Mouse (Mus musculus) neural tube, embryonic 11.5 days (tissue): ENCODE measurements at regions not wholly inside any gene's neighbourhood (a gene's known extent, or its start where the extent isn't known, plus 50 kb on each side); places are given as distances from the start of the nearest gene placed in this dataset.

Experiments used
- ATAC-seq: fragments of 200-750 bp; cut with Nextera tagmentation; 2 replicates; pipeline ENCODE4 v1.8.0; 2017; ENCODE audit warnings: moderate number of reproducible peaks, mild to moderate bottlenecking, moderate TSS enrichment, moderate library complexity; ENCODE audit not compliant: insufficient read depth, low FRiP score, low TSS enrichment
- DNase-seq: peaks from one replicate; pipeline ENCODE4 v3.0.0-alpha.2; 2015; ENCODE audit warnings: low spot score
- H3K27ac ChIP-seq: fragments of 300-500 bp; sonication (generic); 2 replicates; pipeline ENCODE4 v1.5.1; 2014; ENCODE audit warnings: low read depth, mild to moderate bottlenecking, low read length
- H3K27me3 ChIP-seq: fragments of 300-500 bp; sonication (generic); 2 replicates; pipeline ENCODE4 v1.6.1; 2014; ENCODE audit warnings: mild to moderate bottlenecking, low read length, mixed read lengths; ENCODE audit not compliant: control insufficient read depth, insufficient read depth
- H3K36me3 ChIP-seq: fragments of 300-500 bp; sonication (generic); 2 replicates; pipeline ENCODE4 v1.6.1; 2014; ENCODE audit warnings: mild to moderate bottlenecking, low read length, moderate library complexity, mixed read lengths; ENCODE audit not compliant: control insufficient read depth, insufficient read depth
- H3K4me1 ChIP-seq: fragments of 300-500 bp; sonication (generic); 2 replicates; pipeline ENCODE4 v1.6.1; 2014; ENCODE audit warnings: low read length, mixed read lengths; ENCODE audit not compliant: control insufficient read depth, insufficient read depth
- H3K4me2 ChIP-seq: fragments of 300-500 bp; sonication (generic); 2 replicates; pipeline ENCODE4 v1.6.1; 2014; ENCODE audit warnings: low read depth, mild to moderate bottlenecking, moderate library complexity
- H3K4me3 ChIP-seq: fragments of 300-500 bp; sonication (generic); 2 replicates; pipeline ENCODE4 v1.5.1; 2014; ENCODE audit warnings: low read depth, low read length
- H3K9ac ChIP-seq: fragments of 300-500 bp; sonication (generic); 2 replicates; pipeline ENCODE4 v1.6.1; 2014; ENCODE audit warnings: mild to moderate bottlenecking, low read length
- H3K9me3 ChIP-seq: fragments of 300-500 bp; sonication (generic); 2 replicates; pipeline ENCODE4 v1.6.1; 2016; ENCODE audit warnings: low read length; ENCODE audit not compliant: control insufficient read depth
- WGBS: fragments of 180-500 bp; shearing (Covaris S2); extraction: QIAGEN DNeasy Blood & Tissue Kit; methylation state at CpG from one replicate; pipeline ENCODE4 v1.1.7; 2014; 5-methylcytosine and 5-hydroxymethylcytosine counted together

GRCm38 (mm10) chr12:71481899-71482593, 172.4 kb downstream of the Dact1 start:
- WGBS: 55% methylated on average over 9 of the region's 9 CpGs
- Histone ChIP-seq H3K27me3 (no peaks in the 10 kb centered on the region), H3K4me2 (no peak overlapping the region), H3K9me3 (no peaks in the 10 kb centered on the region), H3K4me3 (no peak overlapping the region), H3K36me3 (no peaks in the 10 kb centered on the region), H3K27ac (no peak overlapping the region), H3K4me1 (no peaks in the 10 kb centered on the region; the same call in 1 of the 2 replicates), H3K9ac (no peak overlapping the region)
- no peak for DNase-seq
- ATAC-seq: no peak

- Histone ChIP-seq H3K27ac (no peak overlapping the region), H3K27me3 (no peaks in the 10 kb centered on the region), H3K36me3 (no peaks in the 10 kb centered on the region), H3K4me3 (no peak overlapping the region), H3K4me2 (no peak overlapping the region), H3K9me3 (no peaks in the 10 kb centered on the region), H3K4me1 (no peaks in the 10 kb centered on the region; the same call in 1 of the 2 replicates), H3K9ac (no peak overlapping the region)
- WGBS: 32% methylated on average over 2 of the region's 2 CpGs
- ATAC-seq (no peak), DNase-seq (no peak)
Measured at GRCm38 (mm10) chr12:71482619-71483018, 172.9 kb downstream of the Dact1 start.

- Histone ChIP-seq H3K4me1 (no peaks in the 10 kb centered on the region; the same call in 1 of the 2 replicates), H3K27ac (no peak overlapping the region), H3K4me2 (no peak overlapping the region), H3K36me3 (no peaks in the 10 kb centered on the region), H3K4me3 (no peak overlapping the region), H3K9ac (no peak overlapping the region), H3K27me3 (no peaks in the 10 kb centered on the region), H3K9me3 (no peaks in the 10 kb centered on the region)
- 95% methylated on average over 7 of the region's 7 CpGs for WGBS
- no peak for DNase-seq
- no peak for ATAC-seq
Measured at GRCm38 (mm10) chr12:71483536-71484165, 174.0 kb downstream of the Dact1 start.

GRCm38 (mm10) chr12:71484286-71484685, 174.6 kb downstream of the Dact1 start:
- H3K9me3 ChIP-seq: no peaks in the 10 kb centered on the region
- DNase-seq (no peak), ATAC-seq (no peak)
- no peak overlapping the region for H3K27ac ChIP-seq
- no peaks in the 10 kb centered on the region for H3K36me3 ChIP-seq
- no peak overlapping the region for H3K9ac ChIP-seq
- no peak overlapping the region for H3K4me3 ChIP-seq
- H3K27me3 ChIP-seq: no peaks in the 10 kb centered on the region
- 93% methylated on average over 5 of the region's 5 CpGs for WGBS
- no peaks in the 10 kb centered on the region; the same call in 1 of the 2 replicates for H3K4me1 ChIP-seq
- no peak overlapping the region for H3K4me2 ChIP-seq

- DNase-seq (no peak), ATAC-seq (no peak)
- Histone ChIP-seq H3K9me3 (no peaks in the 10 kb centered on the region), H3K9ac (no peak overlapping the region), H3K4me1 (no peaks in the 10 kb centered on the region; the same call in 1 of the 2 replicates), H3K36me3 (no peaks in the 10 kb centered on the region), H3K4me3 (no peak overlapping the region), H3K27me3 (no peaks in the 10 kb centered on the region), H3K4me2 (no peak overlapping the region), H3K27ac (no peak overlapping the region)
- 85% methylated on average over 12 of the region's 12 CpGs for WGBS
Measured at GRCm38 (mm10) chr12:71486078-71486477, 176.4 kb downstream of the Dact1 start.

GRCm38 (mm10) chr12:71487591-71488435, 178.1 kb downstream of the Dact1 start:
- WGBS: 63% methylated on average over 6 of the region's 6 CpGs
- no peaks in the 10 kb centered on the region for H3K36me3 ChIP-seq
- no peaks in the 10 kb centered on the region for H3K4me1 ChIP-seq
- H3K27ac ChIP-seq: no peak overlapping the region
- H3K4me3 ChIP-seq: no peak overlapping the region
- ATAC-seq (0 out of 2 replicates have a peak, but pooled peaks have one; percentile 38), DNase-seq (peak; percentile 28)
- no peaks in the 10 kb centered on the region for H3K9me3 ChIP-seq
- no peak overlapping the region for H3K9ac ChIP-seq
- no peak overlapping the region for H3K4me2 ChIP-seq
- H3K27me3 ChIP-seq: no peaks in the 10 kb centered on the region

- Histone ChIP-seq H3K27me3 (no peaks in the 10 kb centered on the region), H3K36me3 (no peaks in the 10 kb centered on the region), H3K4me1 (no peaks in the 10 kb centered on the region), H3K4me2 (no peak overlapping the region), H3K4me3 (no peak overlapping the region), H3K9me3 (no peaks in the 10 kb centered on the region), H3K9ac (no peak overlapping the region), H3K27ac (no peak overlapping the region)
- WGBS: 92% methylated on average over 7 of the region's 7 CpGs
- DNase-seq: no peak
- no peak for ATAC-seq
Measured at GRCm38 (mm10) chr12:71489295-71489694, 179.6 kb downstream of the Dact1 start.

GRCm38 (mm10) chr12:71494803-71495293, 185.2 kb downstream of the Dact1 start:
- WGBS: 63% methylated on average over 10 of the region's 10 CpGs
- H3K27ac ChIP-seq: no peak overlapping the region
- no peak overlapping the region for H3K4me3 ChIP-seq
- H3K36me3 ChIP-seq: no peaks in the 10 kb centered on the region
- no peak overlapping the region for H3K9ac ChIP-seq
- peaks cover 4% of the 10 kb centered on the region for H3K4me1 ChIP-seq
- no peaks in the 10 kb centered on the region for H3K27me3 ChIP-seq
- no peak overlapping the region for H3K4me2 ChIP-seq
- no peaks in the 10 kb centered on the region for H3K9me3 ChIP-seq
- no peak for DNase-seq
- ATAC-seq: no peak
